Mouse (Mus musculus) small intestine, adult 2 months (tissue): ENCODE data around the gene Flna. TPM values are rescaled to one million over a fixed set of nuclear protein-coding genes. Genes with fewer than 3 reads are reported as not detected.
"Not testable (repeated sequence)": the region's sequence is repeated elsewhere in the genome, so short reads cannot be mapped to it uniquely, and the experiment has no call there.

ENCODE experiments used
- H3K27ac ChIP-seq: fragments of 200-500 bp; 2 replicates; pipeline ENCODE4 v1.5.1; 2012; ENCODE audit warnings: low read depth, low read length, control low read depth, inconsistent platforms; ENCODE audit not compliant: insufficient read depth
- H3K27me3 ChIP-seq: fragments of 200-500 bp; 2 replicates; pipeline ENCODE4 v1.6.1; 2012; ENCODE audit warnings: mild to moderate bottlenecking, moderate library complexity, low read length, inconsistent platforms; ENCODE audit not compliant: control insufficient read depth, insufficient read depth
- H3K36me3 ChIP-seq: fragments of 200-500 bp; 2 replicates; pipeline ENCODE4 v1.6.1; 2012; ENCODE audit warnings: mild to moderate bottlenecking, low read length, control low read depth, inconsistent platforms; ENCODE audit not compliant: control insufficient read depth, insufficient read depth
- H3K4me1 ChIP-seq: fragments of 200-500 bp; 2 replicates; pipeline ENCODE4 v1.6.1; 2012; ENCODE audit warnings: low read length, inconsistent platforms, mixed read lengths; ENCODE audit not compliant: control insufficient read depth, insufficient read depth, insufficient read length
- H3K4me3 ChIP-seq: fragments of 200-500 bp; 2 replicates; pipeline ENCODE4 v1.5.1; 2012; ENCODE audit warnings: low read depth, mild to moderate bottlenecking, control low read depth, inconsistent platforms, low read length, moderate library complexity
- CTCF ChIP-seq: fragments of 200-500 bp; IDR thresholded peaks from 2 replicates; pipeline ENCODE4 v1.5.1; 2012; ENCODE audit warnings: low read depth, mild to moderate bottlenecking, control low read depth, inconsistent platforms, low read length, moderate library complexity, mixed read lengths; ENCODE audit not compliant: insufficient replicate concordance, insufficient read length; ENCODE audit errors: extremely low read depth
- POLR2A ChIP-seq: fragments of 200-500 bp; IDR thresholded peaks from 2 replicates; pipeline ENCODE4 v1.6.1; 2012; ENCODE audit warnings: low read depth, mild to moderate bottlenecking, control low read depth, inconsistent platforms, low read length, moderate library complexity
- WGBS: fragments of 180-500 bp; shearing (Covaris S2); methylation state at CpG from one replicate; pipeline ENCODE4 v1.1.7; 2018; 5-methylcytosine and 5-hydroxymethylcytosine counted together
- polyA plus RNA-seq: library from polyadenylated mRNA; depleted of rRNA; stranded (reverse); fragments of >200 nt; gene quantifications from 2 replicates; pipeline ENCODE4 v1.2.3, GENCODE M21; 2012; rRNA removed

Flna gene
- polyA plus RNA-seq, 1 experiment, result 270 TPM

GRCm38 (mm10) chrX:74240332-74240731 is 9.3 kb downstream of the Flna start:
- Histone ChIP-seq H3K4me3 (no peak overlapping the region), H3K27ac (no peak overlapping the region), H3K27me3 (no peaks in the 10 kb centered on the region), H3K36me3 (peaks cover 19% of the 10 kb centered on the region), H3K4me1 (no peaks in the 10 kb centered on the region)
- WGBS, result 84% methylated on average over 4 of the region's 4 CpGs
- TF ChIP-seq POLR2A, result no peak
- no peak for TF ChIP-seq CTCF

GRCm38 (mm10) chrX:74233196-74233595 is 16.4 kb downstream of the Flna start:
- 84% methylated on average over 5 of the region's 5 CpGs for WGBS
- no peak for TF ChIP-seq CTCF
- TF ChIP-seq POLR2A, result no peak
- H3K4me3 ChIP-seq, result no peak overlapping the region
- H3K27me3 ChIP-seq, result no peaks in the 10 kb centered on the region
- H3K27ac ChIP-seq, result no peak overlapping the region
- no peaks in the 10 kb centered on the region for H3K4me1 ChIP-seq
- H3K36me3 ChIP-seq, result peaks cover 25% of the 10 kb centered on the region

- no peak overlapping the region for H3K27ac ChIP-seq
- no peaks in the 10 kb centered on the region for H3K27me3 ChIP-seq
- peaks cover 26% of the 10 kb centered on the region for H3K36me3 ChIP-seq
- no peak overlapping the region for H3K4me3 ChIP-seq
- 53% methylated on average over 1 of the region's 1 CpGs for WGBS
- H3K4me1 ChIP-seq, result no peaks in the 10 kb centered on the region
- no peak for TF ChIP-seq CTCF
- no peak for TF ChIP-seq POLR2A
Observed at GRCm38 (mm10) chrX:74230038-74230437, 19.6 kb downstream of the Flna start.

- not testable (repeated sequence) for H3K36me3 ChIP-seq, H3K27me3 ChIP-seq, H3K4me3 ChIP-seq, H3K4me1 ChIP-seq, H3K27ac ChIP-seq
- 63% methylated on average over 1 of the region's 1 CpGs for whole genome bisulfite sequencing
Observed at GRCm38 (mm10) chrX:74220099-74220498, 29.5 kb downstream of the Flna start.

- Histone ChIP-seq H3K36me3 (peaks cover 6% of the 10 kb centered on the region; the same call in 1 of the 2 replicates), H3K27me3 (no peaks in the 10 kb centered on the region), H3K27ac (no peak overlapping the region), H3K4me3 (no peak overlapping the region), H3K4me1 (no peaks in the 10 kb centered on the region)
- WGBS, result 55% methylated on average over 13 of the region's 13 CpGs
- no peak for TF ChIP-seq CTCF
- no peak for TF ChIP-seq POLR2A
Observed at GRCm38 (mm10) chrX:74219449-74219848, 30.2 kb downstream of the Flna start.

GRCm38 (mm10) chrX:74218496-74218895 is 31.1 kb downstream of the Flna start:
- Histone ChIP-seq H3K36me3 (peaks cover 2% of the 10 kb centered on the region; the same call in 1 of the 2 replicates), H3K4me1 (no peaks in the 10 kb centered on the region), H3K4me3 (no peak overlapping the region), H3K27ac (no peak overlapping the region), H3K27me3 (no peaks in the 10 kb centered on the region)
- WGBS, result 87% methylated on average over 4 of the region's 4 CpGs
- no peak for TF ChIP-seq CTCF
- TF ChIP-seq POLR2A, result no peak

GRCm38 (mm10) chrX:74203556-74203955 is 46.1 kb downstream of the Flna start:
- 77% methylated on average over 2 of the region's 2 CpGs for WGBS
- H3K4me1 ChIP-seq, result no peaks in the 10 kb centered on the region
- no peak overlapping the region for H3K27ac ChIP-seq
- no peaks in the 10 kb centered on the region for H3K27me3 ChIP-seq
- no peak overlapping the region for H3K4me3 ChIP-seq
- H3K36me3 ChIP-seq, result no peaks in the 10 kb centered on the region
- no peak for TF ChIP-seq CTCF
- no peak for TF ChIP-seq POLR2A

GRCm38 (mm10) chrX:74176959-74177358 is 72.7 kb downstream of the Flna start, which contains the start of gene Tktl1:
TSS of gene Tktl1 (plus strand) at chrX:74177259.
- WGBS, result 90% methylated on average over 17 of the region's 17 CpGs
- no peaks in the 10 kb centered on the region for H3K4me1 ChIP-seq
- no peak within 1 kb of the TSS for H3K27ac ChIP-seq
- no peaks in the 10 kb centered on the region for H3K27me3 ChIP-seq
- TF ChIP-seq POLR2A, result no peak
- no peak for TF ChIP-seq CTCF
- no peaks in the 10 kb centered on the region for H3K36me3 ChIP-seq
- H3K4me3 ChIP-seq, result no peak within 1 kb of the TSS

Other genes with a start within 250 kb of the Flna start
- gene Irak1, start 225.9 kb downstream of the Flna start, polyA plus RNA-seq, result 85.9 and 96.8 TPM in 2 replicates
- gene Opn1mw, start 122.4 kb downstream of the Flna start, polyA plus RNA-seq, result not detected in 2 replicates
- 1.3 and 3.0 TPM in 2 replicates for gene Mecp2, start 114.5 kb downstream of the Flna start, polyA plus RNA-seq
- not detected in 2 replicates for gene Tex28, start 82.0 kb downstream of the Flna start, polyA plus RNA-seq
- gene Tktl1, start 72.6 kb downstream of the Flna start, polyA plus RNA-seq, result not detected in 2 replicates
- gene Emd, start 4.9 kb upstream of the Flna start, polyA plus RNA-seq, result 25.5 and 37.3 TPM in 2 replicates
- gene Rpl10, start 21.0 kb upstream of the Flna start, polyA plus RNA-seq, result 750 and 1,062 TPM in 2 replicates
- 65.7 and 80.7 TPM in 2 replicates for gene Taz, start 32.1 kb upstream of the Flna start, polyA plus RNA-seq
- 13.0 and 13.9 TPM in 2 replicates for gene Dnase1l1, start 32.5 kb upstream of the Flna start, polyA plus RNA-seq
- 119 and 169 TPM in 2 replicates for gene Atp6ap1, start 47.3 kb upstream of the Flna start, polyA plus RNA-seq
- 61.7 and 88.3 TPM in 2 replicates for gene Gdi1, start 55.2 kb upstream of the Flna start, polyA plus RNA-seq
- 6.4 and 10.4 TPM in 2 replicates for gene Fam50a, start 63.2 kb upstream of the Flna start, polyA plus RNA-seq
- gene Plxna3, start 79.2 kb upstream of the Flna start, polyA plus RNA-seq, result 3.1 and 4.4 TPM in 2 replicates
- 16.9 and 17.1 TPM in 2 replicates for gene Lage3, start 103.8 kb upstream of the Flna start, polyA plus RNA-seq
- gene Ubl4a, start 123.4 kb upstream of the Flna start, polyA plus RNA-seq, result 24.0 and 33.4 TPM in 2 replicates
- gene Slc10a3, start 123.5 kb upstream of the Flna start, polyA plus RNA-seq, result 9.1 and 20.9 TPM in 2 replicates
- gene Fam3a, start 143.5 kb upstream of the Flna start, polyA plus RNA-seq, result 15.4 and 27.3 TPM in 2 replicates
- 6.2 and 8.7 TPM in 2 replicates for gene Ikbkg, start 143.5 kb upstream of the Flna start, polyA plus RNA-seq
- 20.3 and 31.0 TPM in 2 replicates for gene G6pdx, start 179.4 kb upstream of the Flna start, polyA plus RNA-seq
- not detected in 2 replicates for gene Gm6880, start 231.6 kb upstream of the Flna start, polyA plus RNA-seq